Mouse (Mus musculus): ENCODE measurements at regions not wholly inside any gene's neighbourhood (a gene's known extent, or its start where the extent isn't known, plus 50 kb on each side); places are given as distances from the start of the nearest gene placed in this dataset.

GRCm38 (mm10) chr3:105130228-105130627, 63.6 kb downstream of the 4930564D02Rik start:
- Histone ChIP-seq H3K4me1 (replicated peaks; ENCODE audit: control insufficient read depth, insufficient read depth, low read length) (no peaks in the 10 kb centered on the region), H3K27me3 (ENCODE audit: control insufficient read depth, insufficient read depth, low read length) (no peaks in the 10 kb centered on the region), H3K4me2 (replicated peaks) (no peak overlapping the region), H3K27ac (no peak overlapping the region), H3K9ac (no peak overlapping the region), H3K4me3 (replicated peaks; ENCODE audit: low read length) (no peak overlapping the region), H3K9me3 (ENCODE audit: control insufficient read depth, low read length) (no peaks in the 10 kb centered on the region), H3K36me3 (replicated peaks; ENCODE audit: control insufficient read depth, insufficient read depth) (no peaks in the 10 kb centered on the region)
- no peak for DNase-seq (ENCODE audit: low spot score)
- 92% methylated on average over 4 of the region's 4 CpGs for WGBS
- ATAC-seq (ENCODE audit: low FRiP score): no peak

- Histone ChIP-seq H3K4me1 (replicated peaks; ENCODE audit: control insufficient read depth, insufficient read depth, low read length) (no peaks in the 10 kb centered on the region), H3K27me3 (ENCODE audit: control insufficient read depth, insufficient read depth, low read length) (no peaks in the 10 kb centered on the region), H3K9ac (no peak overlapping the region), H3K27ac (no peak overlapping the region), H3K4me3 (replicated peaks; ENCODE audit: low read length) (no peak overlapping the region), H3K36me3 (replicated peaks; ENCODE audit: control insufficient read depth, insufficient read depth) (no peaks in the 10 kb centered on the region), H3K9me3 (ENCODE audit: control insufficient read depth, low read length) (no peaks in the 10 kb centered on the region), H3K4me2 (replicated peaks) (no peak overlapping the region)
- ATAC-seq (ENCODE audit: low FRiP score) (no peak), DNase-seq (ENCODE audit: low spot score) (no peak)
- 87% methylated on average over 6 of the region's 6 CpGs for WGBS
These were observed 64.4 kb downstream of the 4930564D02Rik start for GRCm38 (mm10) chr3:105131053-105131452.

GRCm38 (mm10) chr3:105133011-105133410, 66.4 kb downstream of the 4930564D02Rik start:
- H3K4me3 ChIP-seq (replicated peaks; ENCODE audit: low read length): no peak overlapping the region
- H3K27me3 ChIP-seq (ENCODE audit: control insufficient read depth, insufficient read depth, low read length): no peaks in the 10 kb centered on the region
- H3K27ac ChIP-seq: no peak overlapping the region
- DNase-seq (ENCODE audit: low spot score) (no peak), ATAC-seq (ENCODE audit: low FRiP score) (no peak)
- no peaks in the 10 kb centered on the region for H3K36me3 ChIP-seq (replicated peaks; ENCODE audit: control insufficient read depth, insufficient read depth)
- WGBS: 86% methylated on average over 4 of the region's 4 CpGs
- no peak overlapping the region for H3K4me2 ChIP-seq (replicated peaks)
- H3K9me3 ChIP-seq (ENCODE audit: control insufficient read depth, low read length): no peaks in the 10 kb centered on the region
- H3K4me1 ChIP-seq (replicated peaks; ENCODE audit: control insufficient read depth, insufficient read depth, low read length): no peaks in the 10 kb centered on the region
- no peak overlapping the region for H3K9ac ChIP-seq

DNA sequence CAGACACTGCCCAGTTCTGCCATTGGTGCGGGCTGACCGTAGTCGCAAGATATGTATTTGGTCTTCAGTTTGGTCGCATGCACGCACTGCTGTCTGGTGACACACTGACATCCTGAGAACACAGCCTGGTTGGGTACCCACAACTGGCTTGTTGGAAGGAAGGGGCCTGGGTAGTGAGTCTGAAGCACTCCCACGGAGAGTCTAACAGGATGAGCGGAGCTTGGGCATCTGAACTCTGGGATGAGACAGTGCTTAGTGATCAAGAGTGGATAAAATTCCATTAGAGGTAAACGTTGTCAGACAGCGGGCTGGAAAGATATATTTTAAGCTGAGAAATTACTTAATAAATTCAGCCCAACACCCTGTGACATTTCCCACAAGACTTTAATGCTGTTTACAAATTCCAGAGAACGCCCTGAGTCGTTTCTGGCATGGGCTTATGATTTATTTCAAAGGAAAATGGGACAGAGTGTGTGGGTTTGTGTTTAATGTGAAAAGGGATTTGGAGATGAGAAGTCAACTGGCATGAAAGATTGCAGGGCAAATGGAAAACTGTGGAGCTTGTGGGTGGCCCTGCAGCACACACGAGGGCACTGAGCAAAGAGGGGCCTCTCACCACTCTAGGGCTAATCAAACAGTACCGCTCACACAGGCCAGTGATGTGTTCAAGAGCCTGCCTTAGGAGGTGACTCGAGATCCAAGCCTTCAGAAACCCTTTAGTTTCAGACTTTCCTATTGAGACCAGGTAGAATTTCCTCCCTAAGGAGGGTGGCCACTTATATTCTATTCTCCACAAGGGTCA, 74.7 kb downstream of the 4930564D02Rik start:
- DNase-seq (ENCODE audit: low spot score) (no peak), ATAC-seq (ENCODE audit: low FRiP score) (no peak)
- Histone ChIP-seq H3K4me3 (replicated peaks; ENCODE audit: low read length) (no peak overlapping the region), H3K4me2 (replicated peaks) (no peak overlapping the region), H3K9me3 (ENCODE audit: control insufficient read depth, low read length) (no peaks in the 10 kb centered on the region), H3K27ac (no peak overlapping the region), H3K36me3 (replicated peaks; ENCODE audit: control insufficient read depth, insufficient read depth) (no peaks in the 10 kb centered on the region), H3K27me3 (ENCODE audit: control insufficient read depth, insufficient read depth, low read length) (no peaks in the 10 kb centered on the region), H3K9ac (no peak overlapping the region), H3K4me1 (replicated peaks; ENCODE audit: control insufficient read depth, insufficient read depth, low read length) (no peaks in the 10 kb centered on the region)
- WGBS: 81% methylated on average over 14 of the region's 14 CpGs

GRCm38 (mm10) chr3:105142631-105143030, 76.0 kb downstream of the 4930564D02Rik start:
- DNase-seq (ENCODE audit: low spot score) (no peak), ATAC-seq (ENCODE audit: low FRiP score) (no peak)
- no peaks in the 10 kb centered on the region for H3K9me3 ChIP-seq (ENCODE audit: control insufficient read depth, low read length)
- H3K4me3 ChIP-seq (replicated peaks; ENCODE audit: low read length): no peak overlapping the region
- H3K27ac ChIP-seq: no peak overlapping the region
- no peaks in the 10 kb centered on the region for H3K36me3 ChIP-seq (replicated peaks; ENCODE audit: control insufficient read depth, insufficient read depth)
- no peak overlapping the region for H3K4me2 ChIP-seq (replicated peaks)
- H3K4me1 ChIP-seq (replicated peaks; ENCODE audit: control insufficient read depth, insufficient read depth, low read length): no peaks in the 10 kb centered on the region
- no peak overlapping the region for H3K9ac ChIP-seq
- H3K27me3 ChIP-seq (ENCODE audit: control insufficient read depth, insufficient read depth, low read length): no peaks in the 10 kb centered on the region

GRCm38 (mm10) chr3:105151475-105152157, 85.0 kb downstream of the 4930564D02Rik start:
- Histone ChIP-seq H3K4me1 (replicated peaks; ENCODE audit: control insufficient read depth, insufficient read depth, low read length) (peaks cover 8% of the 10 kb centered on the region), H3K9me3 (ENCODE audit: control insufficient read depth, low read length) (no peaks in the 10 kb centered on the region), H3K27me3 (ENCODE audit: control insufficient read depth, insufficient read depth, low read length) (no peaks in the 10 kb centered on the region), H3K4me2 (replicated peaks) (no peak overlapping the region), H3K4me3 (replicated peaks; ENCODE audit: low read length) (no peak overlapping the region), H3K27ac (no peak overlapping the region), H3K36me3 (replicated peaks; ENCODE audit: control insufficient read depth, insufficient read depth) (no peaks in the 10 kb centered on the region), H3K9ac (no peak overlapping the region)
- peak; percentile 80; the same call in 1 of the 2 replicates for ATAC-seq (ENCODE audit: low FRiP score)
- 19% methylated on average over 11 of the region's 11 CpGs for WGBS
- peak; percentile 71 for DNase-seq (ENCODE audit: low spot score)

- WGBS: 4% methylated on average over 1 of the region's 1 CpGs
- DNase-seq (ENCODE audit: low spot score) (no peak), ATAC-seq (ENCODE audit: low FRiP score) (no peak)
- Histone ChIP-seq H3K27ac (no peak overlapping the region), H3K9me3 (ENCODE audit: control insufficient read depth, low read length) (no peaks in the 10 kb centered on the region), H3K4me3 (replicated peaks; ENCODE audit: low read length) (no peak overlapping the region), H3K36me3 (replicated peaks; ENCODE audit: control insufficient read depth, insufficient read depth) (no peaks in the 10 kb centered on the region), H3K4me1 (replicated peaks; ENCODE audit: control insufficient read depth, insufficient read depth, low read length) (peaks cover 8% of the 10 kb centered on the region), H3K27me3 (ENCODE audit: control insufficient read depth, insufficient read depth, low read length) (no peaks in the 10 kb centered on the region), H3K9ac (no peak overlapping the region), H3K4me2 (replicated peaks) (no peak overlapping the region)
These were observed 85.5 kb downstream of the 4930564D02Rik start for GRCm38 (mm10) chr3:105152158-105152541.

DNA sequence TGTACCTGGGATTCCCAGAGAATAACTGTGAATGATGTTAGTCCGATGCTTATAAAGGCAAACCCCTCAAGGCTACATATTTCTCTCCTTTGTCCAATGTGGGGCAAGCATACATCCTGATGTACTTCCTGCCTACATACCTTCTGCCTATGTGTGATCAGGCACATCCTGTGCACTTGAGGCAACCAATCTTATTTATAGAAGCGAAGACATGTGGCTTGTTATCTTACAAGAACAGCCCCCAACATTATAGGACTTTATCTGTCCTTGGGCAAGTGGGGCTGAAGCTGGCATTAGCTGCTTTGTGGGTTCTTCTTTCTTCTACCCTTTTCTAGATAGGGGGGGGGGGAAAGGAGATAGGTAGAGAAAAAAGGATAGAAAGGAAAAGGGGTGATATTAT, 91.7 kb downstream of the 4930564D02Rik start:
- Histone ChIP-seq H3K36me3 (replicated peaks; ENCODE audit: control insufficient read depth, insufficient read depth) (no peaks in the 10 kb centered on the region), H3K4me3 (replicated peaks; ENCODE audit: low read length) (no peak overlapping the region), H3K9ac (no peak overlapping the region), H3K9me3 (ENCODE audit: control insufficient read depth, low read length) (no peaks in the 10 kb centered on the region), H3K4me1 (replicated peaks; ENCODE audit: control insufficient read depth, insufficient read depth, low read length) (no peaks in the 10 kb centered on the region), H3K27me3 (ENCODE audit: control insufficient read depth, insufficient read depth, low read length) (no peaks in the 10 kb centered on the region), H3K27ac (no peak overlapping the region), H3K4me2 (replicated peaks) (no peak overlapping the region)
- no peak for ATAC-seq (ENCODE audit: low FRiP score)
- WGBS: 95% methylated on average over 2 of the region's 2 CpGs
- no peak for DNase-seq (ENCODE audit: low spot score)

- no peak overlapping the region for H3K4me3 ChIP-seq (replicated peaks; ENCODE audit: low read length)
- H3K4me1 ChIP-seq (replicated peaks; ENCODE audit: control insufficient read depth, insufficient read depth, low read length): peaks cover 7% of the 10 kb centered on the region; the same call in 1 of the 2 replicates
- ATAC-seq (ENCODE audit: low FRiP score) (no peak), DNase-seq (ENCODE audit: low spot score) (peak; percentile 66)
- no peak overlapping the region for H3K4me2 ChIP-seq (replicated peaks)
- no peaks in the 10 kb centered on the region for H3K27me3 ChIP-seq (ENCODE audit: control insufficient read depth, insufficient read depth, low read length)
- H3K9ac ChIP-seq: no peak overlapping the region
- H3K36me3 ChIP-seq (replicated peaks; ENCODE audit: control insufficient read depth, insufficient read depth): no peaks in the 10 kb centered on the region
- WGBS: 61% methylated on average over 2 of the region's 2 CpGs
- H3K27ac ChIP-seq: no peak overlapping the region
- H3K9me3 ChIP-seq (ENCODE audit: control insufficient read depth, low read length): 0 out of 2 replicates have a peak, but pooled peaks cover 2% of the 10 kb centered on the region
These were observed 98.7 kb downstream of the 4930564D02Rik start for GRCm38 (mm10) chr3:105165355-105165754.
